Mouse (Mus musculus) neural tube, embryonic 12.5 days (tissue): ENCODE measurements around the gene Gm14151. TPM values are rescaled to one million over a fixed set of nuclear protein-coding genes. Genes with fewer than 3 reads are reported as not detected.
"Not testable (repeated sequence)": the region's sequence is repeated elsewhere in the genome, so short reads cannot be mapped to it uniquely, and the experiment has no call there.

Source experiments
- ATAC-seq: fragments of 200-750 bp; cut with Nextera tagmentation; 2 replicates; pipeline ENCODE4 v1.8.0; 2017; ENCODE audit warnings: low read depth, mild to moderate bottlenecking, moderate TSS enrichment, moderate library complexity; ENCODE audit not compliant: low FRiP score
- H3K27ac ChIP-seq: fragments of 300-500 bp; sonication (generic); 2 replicates; pipeline ENCODE4 v1.5.1; 2016
- H3K27me3 ChIP-seq: fragments of 300-500 bp; sonication (generic); replicated peaks from 2 replicates; pipeline ENCODE4 v1.6.1; 2016; ENCODE audit warnings: mild to moderate bottlenecking
- H3K36me3 ChIP-seq: fragments of 300-500 bp; sonication (generic); 2 replicates; pipeline ENCODE4 v1.6.1; 2016; ENCODE audit warnings: mild to moderate bottlenecking
- H3K4me1 ChIP-seq: fragments of 300-500 bp; sonication (generic); 2 replicates; pipeline ENCODE4 v1.6.1; 2016
- H3K4me2 ChIP-seq: fragments of 300-500 bp; sonication (generic); replicated peaks from 2 replicates; pipeline ENCODE4 v1.6.1; 2016; ENCODE audit warnings: mild to moderate bottlenecking
- H3K4me3 ChIP-seq: fragments of 300-500 bp; sonication (generic); 2 replicates; pipeline ENCODE4 v1.5.1; 2016
- H3K9ac ChIP-seq: fragments of 300-500 bp; sonication (generic); 2 replicates; pipeline ENCODE4 v1.6.1; 2016; ENCODE audit warnings: mild to moderate bottlenecking
- H3K9me3 ChIP-seq: fragments of 300-500 bp; sonication (generic); 2 replicates; pipeline ENCODE4 v1.6.1; 2016; ENCODE audit warnings: mild to moderate bottlenecking
- WGBS: fragments of 180-500 bp; shearing (Covaris S2); methylation state at CpG from one replicate; pipeline ENCODE4 v1.1.7; 2016; 5-methylcytosine and 5-hydroxymethylcytosine counted together
- polyA plus RNA-seq: library from polyadenylated mRNA; unstranded; fragments of >200 nt; fragmentation: Nextera tagmentation; extraction: Ambion mirVana; gene quantifications from 2 replicates; pipeline ENCODE4 v1.2.1, GENCODE M21; 2016

Gm14151 gene
- not detected in 2 replicates for polyA plus RNA-seq

DNA sequence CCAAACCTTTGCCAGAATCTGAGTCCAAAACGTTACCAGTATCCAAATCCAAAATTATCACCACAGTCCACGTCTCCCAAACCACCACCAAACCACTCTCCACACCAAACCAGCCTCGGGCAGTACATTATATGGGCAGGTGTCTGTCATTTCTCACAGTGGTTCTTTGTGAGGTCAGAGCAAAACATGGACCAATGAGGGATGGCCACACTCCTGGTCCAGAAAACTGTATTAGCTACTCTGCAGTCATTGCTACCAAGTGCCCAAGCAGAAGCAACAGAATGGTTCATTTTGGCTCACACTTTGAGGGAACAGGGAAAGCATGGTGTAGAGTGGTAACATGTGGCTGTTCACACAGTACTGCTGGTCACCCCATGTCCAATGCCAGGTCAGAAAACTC is at the start of gene Gm14151:
Gene Gm14151, minus strand, starts transcription at position 101 of the 400 bp plus-strand sequence.
- not testable (repeated sequence) for H3K27ac ChIP-seq, H3K4me3 ChIP-seq, H3K9ac ChIP-seq, H3K9me3 ChIP-seq, ATAC-seq, H3K36me3 ChIP-seq, H3K27me3 ChIP-seq, H3K4me1 ChIP-seq, H3K4me2 ChIP-seq
- no CpG with 5 or more reads among the region's 3 CpGs for WGBS

GRCm38 (mm10) chr2:151097945-151098344 is 5.8 kb upstream of the Gm14151 start, which contains the start of gene Gm14147:
Gene Gm14147, plus strand, starts transcription at chr2:151098245.
- H3K36me3 ChIP-seq, H3K27ac ChIP-seq, H3K4me3 ChIP-seq, H3K27me3 ChIP-seq, H3K9me3 ChIP-seq, ATAC-seq, H3K9ac ChIP-seq, H3K4me2 ChIP-seq, H3K4me1 ChIP-seq: not testable (repeated sequence)
- WGBS, result no CpG with 5 or more reads among the region's 3 CpGs

DNA sequence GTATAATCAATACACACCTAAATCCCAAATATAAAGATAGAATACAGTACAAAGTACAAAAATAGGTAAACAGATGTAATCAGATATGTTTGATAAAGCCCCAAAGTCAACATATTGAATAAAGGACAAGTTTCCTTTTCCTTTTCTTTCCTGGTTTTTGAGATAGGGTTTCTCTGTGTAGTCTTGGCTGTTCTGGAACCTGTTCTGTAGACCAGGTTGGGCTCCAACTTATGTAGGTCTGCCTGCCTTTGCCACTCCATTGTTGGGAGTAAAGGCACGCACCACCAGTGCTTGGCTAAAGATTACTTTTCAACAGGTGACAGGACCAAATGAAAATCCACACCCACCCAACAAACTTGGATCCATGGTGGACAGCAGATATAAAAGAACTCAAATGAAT is 35.5 kb downstream of the Gm14151 start:
- no peak for ATAC-seq
- Histone ChIP-seq H3K9me3 (no peaks in the 10 kb centered on the region), H3K9ac (no peak overlapping the region), H3K27ac (no peak overlapping the region), H3K4me1 (no peaks in the 10 kb centered on the region), H3K4me3 (no peak overlapping the region), H3K4me2 (no peak overlapping the region), H3K36me3 (no peaks in the 10 kb centered on the region), H3K27me3 (no peaks in the 10 kb centered on the region)
- 88% methylated on average over 1 of the region's 1 CpGs for WGBS

- Histone ChIP-seq H3K27me3 (no peaks in the 10 kb centered on the region), H3K27ac (no peak overlapping the region), H3K4me3 (no peak overlapping the region), H3K9ac (no peak overlapping the region), H3K36me3 (no peaks in the 10 kb centered on the region), H3K4me1 (peaks cover 10% of the 10 kb centered on the region), H3K4me2 (no peak overlapping the region), H3K9me3 (no peaks in the 10 kb centered on the region)
- no peak for ATAC-seq
- 89% methylated on average over 1 of the region's 1 CpGs for WGBS
Observed at GRCm38 (mm10) chr2:151040411-151040810, 51.7 kb downstream of the Gm14151 start.

GRCm38 (mm10) chr2:151039726-151040125 is 52.4 kb downstream of the Gm14151 start:
- Histone ChIP-seq H3K27me3 (no peaks in the 10 kb centered on the region), H3K9ac (peak overlapping the region; percentile 72), H3K36me3 (no peaks in the 10 kb centered on the region), H3K9me3 (no peaks in the 10 kb centered on the region), H3K4me3 (peak overlapping the region; percentile 84), H3K27ac (no peak overlapping the region), H3K4me2 (peak overlapping the region; percentile 81), H3K4me1 (peaks cover 10% of the 10 kb centered on the region)
- WGBS, result 40% methylated on average over 8 of the region's 8 CpGs
- peak; percentile 14; the same call in 1 of the 2 replicates for ATAC-seq

DNA sequence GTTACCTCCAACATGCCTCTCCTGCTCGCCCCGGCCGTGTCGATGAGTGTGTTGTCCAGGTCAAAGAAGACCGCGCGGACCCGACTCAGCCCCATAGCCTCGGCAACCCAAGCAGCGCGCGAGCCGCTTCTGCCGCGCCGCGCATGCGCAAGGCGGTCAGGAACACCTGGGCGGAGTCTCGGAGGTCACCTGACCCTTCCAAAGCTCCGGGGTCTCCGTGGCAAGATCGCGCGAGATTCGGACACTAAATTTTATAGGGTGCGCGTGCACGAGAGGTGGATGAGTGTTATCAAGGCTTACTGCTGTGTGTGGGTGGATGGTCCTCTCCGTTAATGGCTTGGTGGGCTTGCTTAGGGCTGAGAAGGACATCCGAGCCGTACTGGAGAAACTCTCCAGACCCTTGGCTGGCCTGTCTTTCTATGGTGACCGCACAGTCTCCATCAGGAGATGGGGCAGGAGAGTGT is 52.9 kb downstream of the Gm14151 start, which contains the start of the genes Ninl and Nanp:
Gene Ninl, minus strand, starts transcription at position 151 of the 464 bp plus-strand sequence.
Gene Nanp, minus strand, starts transcription at position 167 of the 464 bp plus-strand sequence.
- Histone ChIP-seq H3K4me3 (peak within 1 kb of the TSS; percentile 84), H3K36me3 (no peaks in the 10 kb centered on the region), H3K9me3 (no peaks in the 10 kb centered on the region), H3K27ac (no peak within 1 kb of the TSS), H3K27me3 (no peaks in the 10 kb centered on the region), H3K4me2 (peak within 1 kb of the TSS; percentile 81), H3K4me1 (peaks cover 10% of the 10 kb centered on the region), H3K9ac (peak within 1 kb of the TSS; percentile 93)
- WGBS, result 1% methylated on average over 34 of the region's 34 CpGs
- peak; percentile 96 for ATAC-seq

- H3K4me2 ChIP-seq, result peak overlapping the region; percentile 81
- H3K9ac ChIP-seq, result peak overlapping the region; percentile 93
- H3K9me3 ChIP-seq, result no peaks in the 10 kb centered on the region
- WGBS, result 1% methylated on average over 30 of the region's 30 CpGs
- H3K27ac ChIP-seq, result no peak overlapping the region
- no peaks in the 10 kb centered on the region for H3K36me3 ChIP-seq
- H3K27me3 ChIP-seq, result no peaks in the 10 kb centered on the region
- H3K4me1 ChIP-seq, result peaks cover 10% of the 10 kb centered on the region
- peak overlapping the region; percentile 84 for H3K4me3 ChIP-seq
- ATAC-seq, result no peak; the same call in 1 of the 2 replicates
Observed at GRCm38 (mm10) chr2:151038811-151039222, 53.3 kb downstream of the Gm14151 start.

DNA sequence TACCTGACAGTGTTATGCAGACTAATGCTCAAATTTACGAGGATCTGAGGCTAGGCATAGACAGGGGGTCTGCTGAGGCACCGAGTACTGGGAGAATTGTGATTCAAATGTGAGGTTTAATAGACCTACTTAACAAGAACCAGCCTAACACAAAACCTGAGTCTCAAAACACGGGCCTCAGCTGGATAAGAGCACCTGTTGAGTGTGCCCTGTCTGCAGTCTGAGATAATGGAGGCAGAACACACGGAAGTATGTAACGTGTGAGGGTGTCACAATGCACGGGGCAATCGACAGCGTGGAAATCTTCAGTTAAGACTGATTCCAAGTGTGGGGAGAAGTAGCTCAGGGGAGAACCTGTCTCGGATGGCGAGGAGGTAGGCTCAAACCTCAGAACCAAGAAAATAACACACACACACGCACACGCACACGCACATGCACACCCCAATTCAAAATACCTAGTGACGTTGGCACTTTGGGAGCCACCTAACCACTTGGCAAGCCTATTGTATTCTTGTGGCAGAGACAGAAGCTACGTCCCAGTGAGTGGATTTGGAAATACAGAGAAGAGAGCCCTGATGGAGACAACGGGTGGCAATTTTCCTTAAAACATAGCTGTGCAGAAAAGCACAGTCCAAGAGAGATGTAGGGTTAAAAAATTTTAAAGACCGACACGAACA is 54.1 kb downstream of the Gm14151 start:
- Histone ChIP-seq H3K9me3 (no peaks in the 10 kb centered on the region), H3K4me2 (peak overlapping the region; percentile 81), H3K4me3 (peak overlapping the region; percentile 84), H3K27me3 (no peaks in the 10 kb centered on the region), H3K9ac (peak overlapping the region; percentile 93), H3K36me3 (no peaks in the 10 kb centered on the region), H3K4me1 (peaks cover 10% of the 10 kb centered on the region), H3K27ac (no peak overlapping the region)
- 59% methylated on average over 18 of the region's 18 CpGs for WGBS
- ATAC-seq, result no peak

- H3K9me3 ChIP-seq, result no peaks in the 10 kb centered on the region
- H3K27me3 ChIP-seq, result no peaks in the 10 kb centered on the region
- peak overlapping the region; percentile 81 for H3K4me2 ChIP-seq
- no peak overlapping the region for H3K27ac ChIP-seq
- 100% methylated on average over 1 of the region's 1 CpGs for WGBS
- H3K36me3 ChIP-seq, result no peaks in the 10 kb centered on the region
- H3K4me3 ChIP-seq, result no peak overlapping the region
- ATAC-seq, result no peak
- H3K4me1 ChIP-seq, result peaks cover 10% of the 10 kb centered on the region
- no peak overlapping the region for H3K9ac ChIP-seq
Observed at GRCm38 (mm10) chr2:151037292-151037691, 54.9 kb downstream of the Gm14151 start.

Other genes with a start within 250 kb of the Gm14151 start
- gene Abhd12, start 187.6 kb downstream of the Gm14151 start, polyA plus RNA-seq, result 76.5 and 77.8 TPM in 2 replicates
- 40.0 and 40.3 TPM in 2 replicates for gene Gins1, start 186.9 kb downstream of the Gm14151 start, polyA plus RNA-seq
- 13.3 and 13.6 TPM in 2 replicates for gene Ninl, start 53.0 kb downstream of the Gm14151 start, polyA plus RNA-seq
- gene Nanp, start 53.0 kb downstream of the Gm14151 start, polyA plus RNA-seq, result 35.2 and 39.9 TPM in 2 replicates
- gene Gm14147, start 5.9 kb upstream of the Gm14151 start, polyA plus RNA-seq, result not detected in 2 replicates